Mouse (Mus musculus) liver, embryonic 15.5 days (tissue): ENCODE measurements around the gene Hykk. TPM values are rescaled to one million over a fixed set of nuclear protein-coding genes. Genes with fewer than 3 reads are reported as not detected.
"Not testable (repeated sequence)": the region's sequence is repeated elsewhere in the genome, so short reads cannot be mapped to it uniquely, and the experiment has no call there.

Experiments
- ATAC-seq: fragments of 200-750 bp; cut with Nextera tagmentation; 2 replicates; pipeline ENCODE4 v1.8.0; 2017; ENCODE audit warnings: moderate number of reproducible peaks, mild to moderate bottlenecking, moderate library complexity; ENCODE audit not compliant: insufficient read depth
- H3K27ac ChIP-seq: fragments of 300-500 bp; sonication (generic); replicated peaks from 2 replicates; pipeline ENCODE4 v1.5.1; 2015; ENCODE audit warnings: mild to moderate bottlenecking, inconsistent platforms
- H3K27me3 ChIP-seq: fragments of 300-500 bp; sonication (generic); 2 replicates; pipeline ENCODE4 v1.6.1; 2015; ENCODE audit warnings: mild to moderate bottlenecking, inconsistent platforms
- H3K36me3 ChIP-seq: fragments of 300-500 bp; sonication (generic); replicated peaks from 2 replicates; pipeline ENCODE4 v1.6.1; 2015; ENCODE audit warnings: moderate library complexity, mild to moderate bottlenecking, inconsistent platforms
- H3K4me1 ChIP-seq: fragments of 300-500 bp; sonication (generic); replicated peaks from 2 replicates; pipeline ENCODE4 v1.6.1; 2015; ENCODE audit warnings: inconsistent platforms
- H3K4me2 ChIP-seq: fragments of 300-500 bp; sonication (generic); 2 replicates; pipeline ENCODE4 v1.6.1; 2015; ENCODE audit warnings: moderate library complexity, mild to moderate bottlenecking, inconsistent platforms
- H3K4me3 ChIP-seq: fragments of 300-500 bp; sonication (generic); replicated peaks from 2 replicates; pipeline ENCODE4 v1.5.1; 2015; ENCODE audit warnings: mild to moderate bottlenecking, inconsistent platforms
- H3K9ac ChIP-seq: fragments of 300-500 bp; sonication (generic); 2 replicates; pipeline ENCODE4 v1.6.1; 2015; ENCODE audit warnings: moderate library complexity, mild to moderate bottlenecking, inconsistent platforms
- H3K9me3 ChIP-seq: fragments of 300-500 bp; sonication (generic); replicated peaks from 2 replicates; pipeline ENCODE4 v1.6.1; 2016; ENCODE audit warnings: inconsistent platforms
- WGBS: fragments of 180-500 bp; shearing (Covaris S2); methylation state at CpG from one replicate; pipeline ENCODE4 v1.1.7; 2015; ENCODE audit warnings: mixed read lengths; ENCODE audit not compliant: insufficient replicate concordance; 5-methylcytosine and 5-hydroxymethylcytosine counted together
- polyA plus RNA-seq: library from polyadenylated mRNA; unstranded; fragments of >200 nt; fragmentation: Nextera tagmentation; extraction: Ambion mirVana; gene quantifications from 2 replicates; pipeline ENCODE4 v1.2.1, GENCODE M21; 2015

The Hykk gene
- polyA plus RNA-seq, 1 experiment from 2014 or later, result 2.6 TPM

- WGBS, result 7% methylated on average over 1 of the region's 1 CpGs
Measured at GRCm38 (mm10) chr9:54931765-54932164, 14.7 kb downstream of the Hykk start.

DNA sequence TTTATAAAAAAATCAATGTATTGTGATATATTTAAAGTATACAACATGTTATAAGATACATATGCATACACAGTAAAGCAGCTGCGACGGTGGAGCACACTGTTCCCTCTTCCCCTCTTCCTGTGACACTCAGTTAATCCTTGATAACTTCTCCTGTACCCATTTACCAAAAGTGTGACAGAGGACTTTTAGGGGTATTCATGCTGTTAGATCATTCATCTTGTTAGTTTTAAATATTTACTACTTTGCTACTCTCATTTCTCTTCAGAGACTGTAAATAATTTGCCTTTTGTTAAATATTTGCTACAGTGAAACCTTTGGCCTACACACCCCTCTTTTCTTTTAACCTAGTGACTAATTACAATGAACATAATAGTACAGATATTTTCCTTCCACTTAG lies 15.3 kb downstream of the Hykk start:
- Histone ChIP-seq H3K27me3 (no peaks in the 10 kb centered on the region), H3K4me1 (no peaks in the 10 kb centered on the region), H3K4me2 (no peak overlapping the region), H3K27ac (no peak overlapping the region), H3K9ac (no peak overlapping the region), H3K9me3 (no peaks in the 10 kb centered on the region), H3K36me3 (no peaks in the 10 kb centered on the region), H3K4me3 (no peak overlapping the region)
- no peak for ATAC-seq
- WGBS, result 70% methylated on average over 2 of the region's 2 CpGs

More at GRCm38 (mm10) chr9:54931765-54932164, 14.7 kb downstream of the Hykk start:
- Histone ChIP-seq H3K4me3 (no peak overlapping the region), H3K36me3 (no peaks in the 10 kb centered on the region), H3K27me3 (no peaks in the 10 kb centered on the region), H3K9ac (no peak overlapping the region), H3K27ac (no peak overlapping the region), H3K4me2 (no peak overlapping the region), H3K4me1 (no peaks in the 10 kb centered on the region), H3K9me3 (no peaks in the 10 kb centered on the region)
- ATAC-seq, result no peak

DNA sequence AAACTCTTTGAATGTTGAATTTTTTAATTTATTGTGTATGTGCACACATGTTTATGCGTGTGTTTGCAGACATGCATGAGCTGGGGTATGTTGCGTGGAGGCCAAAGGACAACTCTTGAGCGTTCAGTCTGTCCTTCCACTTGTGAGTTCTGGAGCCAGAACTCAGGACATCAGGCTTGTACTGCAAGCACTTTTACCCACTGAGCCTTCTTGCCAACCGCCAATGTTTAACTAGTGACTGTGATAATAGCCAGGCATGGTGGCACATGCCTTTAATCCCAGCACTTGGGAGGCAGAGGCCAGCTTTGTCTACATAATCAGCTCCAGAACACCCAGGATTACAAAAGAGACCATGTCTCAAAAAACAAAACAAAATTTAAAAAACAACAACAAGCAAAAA lies 25.0 kb downstream of the Hykk start:
- no peaks in the 10 kb centered on the region for H3K4me1 ChIP-seq
- H3K4me3 ChIP-seq, result no peak overlapping the region
- no peak for ATAC-seq
- H3K27ac ChIP-seq, result no peak overlapping the region
- no peaks in the 10 kb centered on the region for H3K36me3 ChIP-seq
- H3K9ac ChIP-seq, result no peak overlapping the region
- no peaks in the 10 kb centered on the region for H3K27me3 ChIP-seq
- 80% methylated on average over 4 of the region's 4 CpGs for WGBS
- no peak overlapping the region for H3K4me2 ChIP-seq
- no peaks in the 10 kb centered on the region for H3K9me3 ChIP-seq

DNA sequence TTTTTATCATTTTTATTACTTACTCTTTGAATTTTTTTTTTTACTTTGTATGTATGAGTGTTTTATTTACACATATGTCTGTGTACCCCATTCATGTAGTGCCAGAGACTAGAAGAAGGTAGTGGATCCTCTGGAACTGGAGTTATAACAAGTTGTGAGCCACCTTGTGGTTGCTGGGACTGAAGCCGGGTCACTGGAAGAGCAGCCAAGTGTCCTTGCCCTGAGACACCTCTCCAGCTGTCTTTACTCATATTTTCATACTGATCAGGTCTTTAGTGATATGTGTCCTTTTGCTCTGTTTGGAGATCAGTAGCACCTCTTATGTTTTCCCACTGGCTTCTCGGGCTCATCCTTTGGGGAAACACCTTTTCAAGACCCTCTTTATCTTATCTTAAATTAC lies 27.4 kb downstream of the Hykk start:
- no peaks in the 10 kb centered on the region for H3K36me3 ChIP-seq
- H3K27ac ChIP-seq, result no peak overlapping the region
- no peak overlapping the region for H3K4me3 ChIP-seq
- no peaks in the 10 kb centered on the region for H3K27me3 ChIP-seq
- no peaks in the 10 kb centered on the region for H3K9me3 ChIP-seq
- no peak overlapping the region for H3K4me2 ChIP-seq
- no peaks in the 10 kb centered on the region for H3K4me1 ChIP-seq
- WGBS, result 51% methylated on average over 2 of the region's 2 CpGs
- no peak for ATAC-seq
- H3K9ac ChIP-seq, result no peak overlapping the region

DNA sequence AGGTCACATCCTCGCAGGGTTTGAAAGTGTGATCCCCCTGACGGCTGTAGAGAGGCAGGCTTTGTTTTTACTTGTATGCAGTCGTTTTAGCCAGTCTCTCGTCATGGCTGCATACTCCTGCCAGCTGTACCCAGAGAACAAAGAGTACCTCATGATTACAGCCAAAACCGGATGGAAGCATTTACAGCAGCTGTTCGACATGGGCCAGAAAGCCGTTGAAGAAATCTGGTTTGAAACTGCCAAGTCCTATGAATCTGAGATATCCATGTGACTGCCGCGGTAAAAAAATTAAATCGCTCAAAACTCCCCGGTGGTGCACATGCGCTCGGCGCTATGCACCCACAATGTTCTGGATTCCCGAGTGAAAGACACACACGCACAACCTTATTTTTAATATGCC lies 29.2 kb downstream of the Hykk start:
- 65% methylated on average over 16 of the region's 16 CpGs for WGBS
- Histone ChIP-seq H3K27me3 (no peaks in the 10 kb centered on the region), H3K9me3 (no peaks in the 10 kb centered on the region), H3K4me3 (no peak overlapping the region), H3K4me1 (peaks cover 5% of the 10 kb centered on the region), H3K27ac (no peak overlapping the region), H3K36me3 (no peaks in the 10 kb centered on the region), H3K4me2 (no peak overlapping the region), H3K9ac (no peak overlapping the region)
- no peak for ATAC-seq

GRCm38 (mm10) chr9:54949465-54949864 lies 32.4 kb downstream of the Hykk start:
- Histone ChIP-seq H3K27ac (no peak overlapping the region), H3K9me3 (no peaks in the 10 kb centered on the region), H3K4me1 (peaks cover 28% of the 10 kb centered on the region), H3K9ac (no peak overlapping the region), H3K4me3 (no peak overlapping the region), H3K36me3 (peaks cover 26% of the 10 kb centered on the region), H3K4me2 (no peak overlapping the region), H3K27me3 (no peaks in the 10 kb centered on the region)
- no peak for ATAC-seq

GRCm38 (mm10) chr9:54950162-54950561 lies 33.1 kb downstream of the Hykk start:
- Histone ChIP-seq H3K9ac (peak overlapping the region; percentile 90), H3K36me3 (peaks cover 31% of the 10 kb centered on the region), H3K27ac (peak overlapping the region; percentile 20; the same call in 1 of the 2 replicates), H3K4me3 (peak overlapping the region; percentile 92), H3K4me1 (peaks cover 28% of the 10 kb centered on the region), H3K4me2 (peak overlapping the region; percentile 72)
- H3K27me3 ChIP-seq, ATAC-seq, H3K9me3 ChIP-seq: not testable (repeated sequence)
- 20% methylated on average over 8 of the region's 8 CpGs for WGBS

- Histone ChIP-seq H3K27me3 (no peaks in the 10 kb centered on the region), H3K27ac (peak within 1 kb of the TSS; percentile 82), H3K4me2 (peak within 1 kb of the TSS; percentile 72), H3K36me3 (peaks cover 37% of the 10 kb centered on the region), H3K4me1 (peaks cover 28% of the 10 kb centered on the region), H3K9ac (peak within 1 kb of the TSS; percentile 90), H3K4me3 (peak within 1 kb of the TSS; percentile 92), H3K9me3 (no peaks in the 10 kb centered on the region)
- peak; percentile 98 for ATAC-seq
- WGBS, result under 1% methylated on average over 65 of the region's 65 CpGs
Measured at GRCm38 (mm10) chr9:54950575-54951321, 33.7 kb downstream of the Hykk start, which contains the start of the genes Psma4 and AY074887. Gene Psma4, plus strand, starts transcription at chr9:54950790. Gene AY074887, minus strand, starts transcription at chr9:54950998.

DNA sequence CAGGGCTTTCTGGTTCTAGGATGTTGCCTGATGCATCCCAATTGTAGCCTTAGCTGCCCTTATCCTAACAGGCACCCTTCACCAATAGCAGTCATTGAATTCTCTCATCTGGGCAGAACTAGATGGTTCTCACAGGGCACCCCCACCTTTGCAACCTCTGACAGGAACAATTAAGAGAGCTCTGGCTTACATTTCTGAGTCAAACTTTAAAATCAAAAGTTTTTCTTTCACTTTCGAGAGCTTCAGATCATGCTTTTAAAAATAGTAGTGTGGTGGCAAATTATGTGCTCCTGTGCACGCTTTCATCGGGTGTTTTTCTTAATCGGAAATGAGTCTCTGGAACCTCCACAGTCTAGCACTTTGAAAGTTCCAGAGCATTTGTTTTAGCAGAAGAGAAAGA lies 44.0 kb downstream of the Hykk start:
- Histone ChIP-seq H3K27ac (no peak overlapping the region), H3K27me3 (no peaks in the 10 kb centered on the region), H3K36me3 (peaks cover 33% of the 10 kb centered on the region), H3K9me3 (no peaks in the 10 kb centered on the region), H3K4me2 (no peak overlapping the region), H3K4me1 (no peaks in the 10 kb centered on the region), H3K4me3 (no peak overlapping the region), H3K9ac (no peak overlapping the region)
- no peak for ATAC-seq
- WGBS, result 84% methylated on average over 4 of the region's 4 CpGs

GRCm38 (mm10) chr9:54963669-54964068 lies 46.6 kb downstream of the Hykk start:
- no peaks in the 10 kb centered on the region for H3K4me1 ChIP-seq
- H3K27ac ChIP-seq, result no peak overlapping the region
- H3K9me3 ChIP-seq, result no peaks in the 10 kb centered on the region
- ATAC-seq, result no peak
- H3K9ac ChIP-seq, result no peak overlapping the region
- no peak overlapping the region for H3K4me2 ChIP-seq
- peaks cover 8% of the 10 kb centered on the region for H3K36me3 ChIP-seq
- H3K4me3 ChIP-seq, result no peak overlapping the region
- no peaks in the 10 kb centered on the region for H3K27me3 ChIP-seq

GRCm38 (mm10) chr9:54969972-54970637 lies 53.0 kb downstream of the Hykk start:
- Histone ChIP-seq H3K27ac (no peak overlapping the region), H3K4me2 (no peak overlapping the region), H3K36me3 (no peaks in the 10 kb centered on the region), H3K9me3 (no peaks in the 10 kb centered on the region), H3K4me1 (no peaks in the 10 kb centered on the region), H3K27me3 (no peaks in the 10 kb centered on the region), H3K9ac (no peak overlapping the region), H3K4me3 (no peak overlapping the region)
- 25% methylated on average over 8 of the region's 8 CpGs for WGBS
- ATAC-seq, result no peak
